Mouse (Mus musculus) adrenal gland, adult 2 months (tissue): ENCODE measurements around the gene Rbfox2. TPM values are rescaled to one million over a fixed set of nuclear protein-coding genes. Genes with fewer than 3 reads are reported as not detected.

Experiments used
- DNase-seq: peaks from one replicate; pipeline ENCODE4 v3.0.0; 2021
- polyA plus RNA-seq: library from polyadenylated mRNA; depleted of rRNA; stranded (reverse); fragments of >200 nt; gene quantifications from 2 replicates; pipeline ENCODE4 v1.2.3, GENCODE M21; 2012
- total RNA-seq, 2 experiments: library from RNA; stranded (reverse); gene quantifications; 2 replicates each; pipeline ENCODE4 v1.2.3; 2021

Rbfox2 gene
- total and polyA plus RNA-seq, 3 experiments, result 56.1 to 74.8 (median 68.7) TPM

- DNase-seq, result no peak
Observed at GRCm38 (mm10) chr15:77196001-77196400, 110.8 kb downstream of the Rbfox2 start.

- DNase-seq, result no peak
Observed at GRCm38 (mm10) chr15:77192154-77192935, 114.5 kb downstream of the Rbfox2 start.

- no peak for DNase-seq
Observed at GRCm38 (mm10) chr15:77186096-77186495, 120.7 kb downstream of the Rbfox2 start.

- peak; percentile 74 for DNase-seq
Observed at GRCm38 (mm10) chr15:77185614-77186013, 121.2 kb downstream of the Rbfox2 start.

GRCm38 (mm10) chr15:77182800-77183199 lies 124.0 kb downstream of the Rbfox2 start:
- peak; percentile 33 for DNase-seq

- no peak for DNase-seq
Observed at GRCm38 (mm10) chr15:77174018-77174417, 132.8 kb downstream of the Rbfox2 start.

- no peak for DNase-seq
Observed at GRCm38 (mm10) chr15:77172414-77172813, 134.4 kb downstream of the Rbfox2 start.

- no peak for DNase-seq
Observed at GRCm38 (mm10) chr15:77168781-77169180, 138.0 kb downstream of the Rbfox2 start.

GRCm38 (mm10) chr15:77166225-77166732 lies 140.5 kb downstream of the Rbfox2 start:
- no peak for DNase-seq

- DNase-seq, result no peak
Observed at GRCm38 (mm10) chr15:77163336-77163735, 143.5 kb downstream of the Rbfox2 start.

- DNase-seq, result no peak
Observed at GRCm38 (mm10) chr15:77162931-77163330, 143.9 kb downstream of the Rbfox2 start.

- DNase-seq, result no peak
Observed at GRCm38 (mm10) chr15:77161382-77161781, 145.4 kb downstream of the Rbfox2 start.

- no peak for DNase-seq
Observed at GRCm38 (mm10) chr15:77160848-77161247, 146.0 kb downstream of the Rbfox2 start.

- no peak for DNase-seq
Observed at GRCm38 (mm10) chr15:77156525-77156924, 150.3 kb downstream of the Rbfox2 start.

GRCm38 (mm10) chr15:77154248-77154785 lies 152.5 kb downstream of the Rbfox2 start:
- DNase-seq, result no peak

- DNase-seq, result peak; percentile 95
Observed at GRCm38 (mm10) chr15:77153625-77154024, 153.2 kb downstream of the Rbfox2 start.

GRCm38 (mm10) chr15:77153088-77153546 lies 153.7 kb downstream of the Rbfox2 start:
- DNase-seq, result peak; percentile 63

- DNase-seq, result peak; percentile 56
Observed at GRCm38 (mm10) chr15:77152336-77153087, 154.3 kb downstream of the Rbfox2 start.

GRCm38 (mm10) chr15:77151816-77152215 lies 155.0 kb downstream of the Rbfox2 start:
- DNase-seq, result no peak

- DNase-seq, result peak; percentile 28
Observed at GRCm38 (mm10) chr15:77151178-77151577, 155.6 kb downstream of the Rbfox2 start.

GRCm38 (mm10) chr15:77150424-77150841 lies 156.4 kb downstream of the Rbfox2 start:
- peak; percentile 64 for DNase-seq

- DNase-seq, result no peak
Observed at GRCm38 (mm10) chr15:77150000-77150399, 156.8 kb downstream of the Rbfox2 start.

GRCm38 (mm10) chr15:77149551-77149950 lies 157.3 kb downstream of the Rbfox2 start:
- no peak for DNase-seq
